Mouse (Mus musculus): Measurements from ENCODE around the gene Prpf6. TPM values are rescaled to one million over a fixed set of nuclear protein-coding genes. Genes with fewer than 3 reads are reported as not detected.

The Prpf6 gene
- polyA plus RNA-seq, 1 experiment from 2014 or later = 32.3 TPM

DNA sequence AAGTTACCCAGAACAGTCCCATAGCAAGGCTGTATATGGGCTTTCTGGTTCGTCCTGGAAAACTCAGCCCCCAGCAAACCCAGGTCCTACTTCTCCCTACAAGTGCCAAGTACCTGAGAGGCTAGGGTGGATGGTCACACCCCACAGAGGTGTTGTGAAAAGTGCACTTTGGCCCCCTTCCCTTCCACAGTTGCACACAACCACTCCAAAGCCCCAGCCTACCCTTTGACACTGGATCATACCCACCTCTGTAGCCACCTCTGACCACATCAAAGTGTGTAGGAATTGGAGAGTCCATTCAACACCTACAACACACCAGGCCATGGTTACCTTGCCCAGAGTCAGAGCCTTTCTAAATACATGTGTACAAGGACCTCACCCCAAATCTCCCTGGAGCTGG lies 8.7 kb upstream of the Prpf6 start:
- ATAC-seq (no peak), DNase-seq (ENCODE audit: low spot score) (no peak)
- Histone ChIP-seq H3K27ac (ENCODE audit: low read length) (no peak overlapping the region), H3K4me2 (replicated peaks; ENCODE audit: low read depth, low read length) (no peak overlapping the region), H3K4me3 (ENCODE audit: low read depth, low read length) (no peak overlapping the region), H3K27me3 (replicated peaks; ENCODE audit: insufficient read depth, low read length) (no peaks in the 10 kb centered on the region), H3K9ac (replicated peaks; ENCODE audit: low read depth) (no peak overlapping the region), H3K4me1 (ENCODE audit: insufficient read depth, low read depth, low read length) (peaks cover 9% of the 10 kb centered on the region), H3K9me3 (ENCODE audit: low read length) (no peaks in the 10 kb centered on the region), H3K36me3 (ENCODE audit: insufficient read depth, low read length) (0 out of 2 replicates have a peak, but pooled peaks cover 9% of the 10 kb centered on the region)
- WGBS = 88% methylated on average over 1 of the region's 1 CpGs
- no peak for TF ChIP-seq CTCF (IDR thresholded peaks at IDR 0.05)
- TF ChIP-seq EP300 (IDR thresholded peaks at IDR 0.05) = no peak

DNA sequence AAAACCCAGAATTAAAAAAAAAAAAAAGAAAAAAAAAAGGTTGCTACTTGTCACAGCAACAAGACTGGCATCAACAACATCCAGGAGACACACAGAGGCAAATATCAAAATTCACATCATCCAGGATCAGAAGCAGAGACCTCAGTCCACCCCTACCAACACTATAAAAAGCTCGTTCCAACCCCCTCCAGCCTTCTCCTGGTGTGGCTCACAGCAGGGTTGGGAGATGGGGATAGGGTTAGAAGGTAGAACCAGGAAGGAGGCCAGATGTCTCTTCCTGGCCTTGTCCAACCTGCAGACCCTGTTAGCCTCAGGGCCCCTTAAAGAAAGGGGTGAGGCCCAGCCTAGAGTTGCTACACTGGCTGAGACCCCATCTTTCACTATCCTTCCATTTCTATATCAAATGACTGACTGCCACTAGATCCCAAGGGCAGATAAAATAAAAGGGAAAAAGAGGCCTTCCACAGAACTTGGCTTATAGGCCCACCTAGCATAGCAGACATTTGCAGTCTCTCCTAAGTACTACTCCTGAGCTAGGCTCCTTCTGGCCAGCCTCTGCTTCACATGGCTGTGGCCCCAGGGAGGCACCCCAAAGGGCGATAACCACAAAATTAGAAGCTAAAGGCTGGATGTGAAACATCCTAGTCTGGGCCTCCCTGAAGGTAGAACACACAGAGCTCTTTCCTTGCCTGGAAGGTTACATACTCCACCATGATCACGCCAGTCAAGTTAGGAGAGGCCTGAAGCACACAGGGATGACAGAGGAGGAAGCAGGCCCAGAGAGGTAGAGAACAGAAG lies 8.0 kb upstream of the Prpf6 start:
- H3K27me3 ChIP-seq (replicated peaks; ENCODE audit: insufficient read depth, low read length) = no peaks in the 10 kb centered on the region
- DNase-seq (ENCODE audit: low spot score) (no peak), ATAC-seq (no peak)
- H3K9me3 ChIP-seq (ENCODE audit: low read length) = no peaks in the 10 kb centered on the region
- H3K4me1 ChIP-seq (ENCODE audit: insufficient read depth, low read depth, low read length) = peaks cover 9% of the 10 kb centered on the region
- WGBS = 86% methylated on average over 3 of the region's 3 CpGs
- 0 out of 2 replicates have a peak, but pooled peaks cover 16% of the 10 kb centered on the region for H3K36me3 ChIP-seq (ENCODE audit: insufficient read depth, low read length)
- H3K4me3 ChIP-seq (ENCODE audit: low read depth, low read length) = no peak overlapping the region
- TF ChIP-seq CTCF (IDR thresholded peaks at IDR 0.05) (no peak), EP300 (IDR thresholded peaks at IDR 0.05) (no peak)
- no peak overlapping the region for H3K4me2 ChIP-seq (replicated peaks; ENCODE audit: low read depth, low read length)
- H3K9ac ChIP-seq (replicated peaks; ENCODE audit: low read depth) = no peak overlapping the region
- no peak overlapping the region for H3K27ac ChIP-seq (ENCODE audit: low read length)

DNA sequence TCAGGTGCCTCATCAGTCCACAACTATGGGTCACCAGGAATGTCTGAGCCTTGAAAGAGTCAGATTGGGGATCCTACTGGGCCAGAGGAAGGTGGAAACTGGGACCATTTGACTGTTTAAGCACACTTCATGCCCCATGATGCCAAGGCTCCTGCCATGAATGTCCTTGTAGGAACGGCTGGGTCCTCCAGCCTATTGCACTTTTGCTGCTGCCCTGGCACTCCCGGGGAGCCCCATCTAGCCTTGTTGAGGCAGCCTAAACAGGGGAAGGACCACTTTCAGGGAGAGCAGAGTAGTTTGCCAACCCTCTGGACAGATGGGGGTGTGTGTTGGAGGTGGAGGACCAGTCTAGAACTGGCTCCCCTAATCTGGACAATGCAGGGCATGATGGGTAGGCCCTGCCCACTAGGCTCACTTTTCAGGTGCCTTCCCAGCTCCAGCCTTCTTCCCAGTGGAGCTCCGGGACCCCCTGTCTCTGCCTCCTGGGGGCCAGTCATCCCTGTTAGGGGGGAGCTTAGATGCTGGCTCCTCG lies 7.2 kb upstream of the Prpf6 start, which contains the start of gene Uckl1:
TSS of gene Uckl1 (minus strand) at position 482 of the 532 bp plus-strand sequence.
- DNase-seq (ENCODE audit: low spot score) = no peak
- H3K36me3 ChIP-seq (ENCODE audit: insufficient read depth, low read length) = 0 out of 2 replicates have a peak, but pooled peaks cover 17% of the 10 kb centered on the region

DNA sequence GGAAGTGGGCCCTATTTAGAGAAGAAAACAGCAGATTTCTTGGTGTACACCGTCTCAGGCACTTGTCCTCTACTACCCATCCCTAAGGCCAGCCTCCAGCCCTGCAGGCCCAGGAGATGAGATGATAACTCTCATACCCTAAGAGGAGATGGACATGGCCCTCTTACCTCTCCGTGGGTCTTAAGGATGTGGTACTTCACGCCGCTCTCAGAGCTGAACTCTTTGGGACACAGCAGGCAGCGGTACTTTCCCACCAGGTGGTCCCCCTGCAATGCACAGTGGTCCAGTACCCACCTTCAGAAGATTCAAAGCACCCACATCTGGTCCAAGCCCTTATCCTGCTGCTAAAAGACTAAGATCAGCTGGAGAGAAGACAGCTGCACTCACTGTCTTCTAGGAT lies 6.2 kb upstream of the Prpf6 start:
- H3K4me2 ChIP-seq (replicated peaks; ENCODE audit: low read depth, low read length) = no peak overlapping the region
- peaks cover 4% of the 10 kb centered on the region for H3K4me1 ChIP-seq (ENCODE audit: insufficient read depth, low read depth, low read length)
- TF ChIP-seq CTCF (IDR thresholded peaks at IDR 0.05) = no peak
- TF ChIP-seq EP300 (IDR thresholded peaks at IDR 0.05) = no peak
- no peak overlapping the region for H3K4me3 ChIP-seq (ENCODE audit: low read depth, low read length)
- H3K9ac ChIP-seq (replicated peaks; ENCODE audit: low read depth) = no peak overlapping the region
- DNase-seq (ENCODE audit: low spot score) (no peak), ATAC-seq (no peak)
- 0 out of 2 replicates have a peak, but pooled peaks cover 17% of the 10 kb centered on the region for H3K36me3 ChIP-seq (ENCODE audit: insufficient read depth, low read length)
- H3K27ac ChIP-seq (ENCODE audit: low read length) = no peak overlapping the region
- no peaks in the 10 kb centered on the region for H3K9me3 ChIP-seq (ENCODE audit: low read length)
- 90% methylated on average over 5 of the region's 5 CpGs for WGBS
- H3K27me3 ChIP-seq (replicated peaks; ENCODE audit: insufficient read depth, low read length) = no peaks in the 10 kb centered on the region

More for the DNA sequence above, 7.2 kb upstream of the Prpf6 start, which contains the start of gene Uckl1:
- 88% methylated on average over 4 of the region's 4 CpGs for WGBS
- Histone ChIP-seq H3K27ac (ENCODE audit: low read length) (no peak within 1 kb of the TSS), H3K9me3 (ENCODE audit: low read length) (no peaks in the 10 kb centered on the region), H3K4me1 (ENCODE audit: insufficient read depth, low read depth, low read length) (peaks cover 9% of the 10 kb centered on the region), H3K4me2 (replicated peaks; ENCODE audit: low read depth, low read length) (no peak within 1 kb of the TSS), H3K4me3 (ENCODE audit: low read depth, low read length) (no peak within 1 kb of the TSS), H3K27me3 (replicated peaks; ENCODE audit: insufficient read depth, low read length) (no peaks in the 10 kb centered on the region), H3K9ac (replicated peaks; ENCODE audit: low read depth) (no peak within 1 kb of the TSS)
- TF ChIP-seq CTCF (IDR thresholded peaks at IDR 0.05) = no peak
- no peak for TF ChIP-seq EP300 (IDR thresholded peaks at IDR 0.05)
- no peak for ATAC-seq

DNA sequence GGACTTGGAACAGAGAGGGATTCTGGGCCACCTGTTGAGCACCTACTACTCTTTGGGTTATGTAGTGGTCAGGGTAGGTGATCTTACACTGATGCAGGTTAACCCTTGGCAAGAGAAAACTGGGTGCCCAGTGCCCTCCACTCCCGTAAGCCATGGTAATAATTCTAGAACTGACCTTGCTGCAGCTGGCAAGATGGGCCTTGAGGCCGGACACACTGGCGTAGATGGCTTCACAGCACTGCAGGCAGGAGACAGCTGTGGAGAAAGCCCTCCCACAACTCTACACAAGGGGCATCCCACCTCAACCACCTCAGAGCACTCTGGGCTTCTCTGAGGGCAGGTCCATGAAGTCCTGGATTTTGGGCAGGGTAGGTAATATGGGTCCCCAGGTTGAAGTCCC lies 5.5 kb upstream of the Prpf6 start:
- H3K4me2 ChIP-seq (replicated peaks; ENCODE audit: low read depth, low read length) = no peak overlapping the region
- H3K27ac ChIP-seq (ENCODE audit: low read length) = no peak overlapping the region
- H3K9ac ChIP-seq (replicated peaks; ENCODE audit: low read depth) = no peak overlapping the region
- DNase-seq (ENCODE audit: low spot score) (no peak), ATAC-seq (no peak)
- H3K27me3 ChIP-seq (replicated peaks; ENCODE audit: insufficient read depth, low read length) = no peaks in the 10 kb centered on the region
- peaks cover under 1% of the 10 kb centered on the region for H3K4me1 ChIP-seq (ENCODE audit: insufficient read depth, low read depth, low read length)
- 95% methylated on average over 3 of the region's 3 CpGs for whole genome bisulfite sequencing
- no peaks in the 10 kb centered on the region for H3K9me3 ChIP-seq (ENCODE audit: low read length)
- 0 out of 2 replicates have a peak, but pooled peaks cover 17% of the 10 kb centered on the region for H3K36me3 ChIP-seq (ENCODE audit: insufficient read depth, low read length)
- TF ChIP-seq CTCF (IDR thresholded peaks at IDR 0.05) = no peak
- TF ChIP-seq EP300 (IDR thresholded peaks at IDR 0.05) = no peak
- no peak overlapping the region for H3K4me3 ChIP-seq (ENCODE audit: low read depth, low read length)

DNA sequence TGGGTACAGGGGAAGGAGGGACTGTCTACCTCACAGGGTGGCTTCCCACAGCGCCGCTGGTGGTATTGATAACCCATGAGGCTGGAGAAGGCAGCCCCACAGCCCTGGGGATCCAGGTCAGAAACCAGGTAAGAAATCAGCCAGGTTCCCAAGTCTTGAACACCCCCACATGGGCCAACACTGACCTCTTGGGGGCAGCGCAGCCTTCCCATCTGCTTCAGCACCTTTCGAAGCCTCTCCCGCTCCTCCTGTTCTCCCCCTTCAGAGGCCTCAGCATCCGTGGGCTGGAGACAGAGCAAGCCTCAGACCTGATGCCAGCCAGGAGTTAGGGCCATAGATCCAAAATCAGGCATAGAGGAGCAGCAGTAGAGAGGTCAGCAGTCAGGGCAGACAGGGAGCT lies 3.9 kb upstream of the Prpf6 start:
- DNase-seq (ENCODE audit: low spot score) (no peak), ATAC-seq (no peak)
- Histone ChIP-seq H3K9ac (replicated peaks; ENCODE audit: low read depth) (no peak overlapping the region), H3K27ac (ENCODE audit: low read length) (no peak overlapping the region), H3K36me3 (ENCODE audit: insufficient read depth, low read length) (0 out of 2 replicates have a peak, but pooled peaks cover 17% of the 10 kb centered on the region), H3K4me2 (replicated peaks; ENCODE audit: low read depth, low read length) (no peak overlapping the region), H3K27me3 (replicated peaks; ENCODE audit: insufficient read depth, low read length) (no peaks in the 10 kb centered on the region), H3K4me1 (ENCODE audit: insufficient read depth, low read depth, low read length) (peaks cover 10% of the 10 kb centered on the region; the same call in 1 of the 2 replicates), H3K4me3 (ENCODE audit: low read depth, low read length) (no peak overlapping the region), H3K9me3 (ENCODE audit: low read length) (no peaks in the 10 kb centered on the region)
- 88% methylated on average over 6 of the region's 6 CpGs for WGBS
- TF ChIP-seq CTCF (IDR thresholded peaks at IDR 0.05) = peak; percentile 30
- no peak for TF ChIP-seq EP300 (IDR thresholded peaks at IDR 0.05)

Data from lung, postnatal 0 days (tissue).